Mouse (Mus musculus) kidney, embryonic 14.5 days (tissue): ENCODE results near the gene Scoc. TPM values are rescaled to one million over a fixed set of nuclear protein-coding genes. Genes with fewer than 3 reads are reported as not detected.
"Not testable (repeated sequence)": the region's sequence is repeated elsewhere in the genome, so short reads cannot be mapped to it uniquely, and the experiment has no call there.

ENCODE experiments used
- ATAC-seq: fragments of 200-750 bp; cut with Nextera tagmentation; 2 replicates; pipeline ENCODE4 v1.8.0; 2017; ENCODE audit warnings: moderate number of reproducible peaks, mild to moderate bottlenecking, moderate TSS enrichment, moderate library complexity; ENCODE audit not compliant: low FRiP score, low TSS enrichment
- H3K27ac ChIP-seq: fragments of 300-500 bp; sonication (generic); 2 replicates; pipeline ENCODE4 v1.5.1; 2014; ENCODE audit warnings: low read depth, mild to moderate bottlenecking, low read length, moderate library complexity, mixed read lengths
- H3K27me3 ChIP-seq: fragments of 300-500 bp; sonication (generic); 2 replicates; pipeline ENCODE4 v1.6.1; 2014; ENCODE audit warnings: mild to moderate bottlenecking, low read length; ENCODE audit not compliant: control insufficient read depth, insufficient read depth
- H3K36me3 ChIP-seq: fragments of 300-500 bp; sonication (generic); 2 replicates; pipeline ENCODE4 v1.6.1; 2014; ENCODE audit warnings: low read length, mixed read lengths; ENCODE audit not compliant: control insufficient read depth, insufficient read depth
- H3K4me1 ChIP-seq: fragments of 300-500 bp; sonication (generic); 2 replicates; pipeline ENCODE4 v1.6.1; 2014; ENCODE audit warnings: low read length, mixed read lengths; ENCODE audit not compliant: control insufficient read depth, insufficient read depth
- H3K4me2 ChIP-seq: fragments of 300-500 bp; sonication (generic); replicated peaks from 2 replicates; pipeline ENCODE4 v1.6.1; 2014; ENCODE audit warnings: low read depth, mild to moderate bottlenecking, low read length
- H3K4me3 ChIP-seq: fragments of 300-500 bp; sonication (generic); 2 replicates; pipeline ENCODE4 v1.5.1; 2014; ENCODE audit warnings: mild to moderate bottlenecking, low read length
- H3K9ac ChIP-seq: fragments of 300-500 bp; sonication (generic); 2 replicates; pipeline ENCODE4 v1.6.1; 2014; ENCODE audit warnings: low read depth, mild to moderate bottlenecking, low read length, moderate library complexity
- H3K9me3 ChIP-seq: fragments of 300-500 bp; sonication (generic); 2 replicates; pipeline ENCODE4 v1.6.1; 2016; ENCODE audit warnings: low read length; ENCODE audit not compliant: control insufficient read depth
- WGBS: fragments of 180-500 bp; shearing (Covaris S2); extraction: QIAGEN DNeasy Blood & Tissue Kit; methylation state at CpG from one replicate; pipeline ENCODE4 v1.1.7; 2014; 5-methylcytosine and 5-hydroxymethylcytosine counted together
- polyA plus RNA-seq: library from polyadenylated mRNA; unstranded; fragments of >200 nt; fragmentation: Nextera tagmentation; extraction: Ambion mirVana; gene quantifications from 2 replicates; pipeline ENCODE4 v1.2.1, GENCODE M21; 2014

The Scoc gene
- polyA plus RNA-seq, 1 experiment from 2014 or later = 117 TPM

GRCm38 (mm10) chr8:83429071-83429524 lies 29.1 kb downstream of the Scoc start:
- Histone ChIP-seq H3K27ac (no peak overlapping the region), H3K4me2 (no peak overlapping the region), H3K27me3 (no peaks in the 10 kb centered on the region), H3K4me1 (no peaks in the 10 kb centered on the region), H3K36me3 (peaks cover 5% of the 10 kb centered on the region; the same call in 1 of the 2 replicates), H3K4me3 (no peak overlapping the region), H3K9ac (no peak overlapping the region), H3K9me3 (no peaks in the 10 kb centered on the region)
- ATAC-seq = no peak
- 60% methylated on average over 4 of the region's 4 CpGs for WGBS

- 91% methylated on average over 3 of the region's 3 CpGs for WGBS
- H3K4me3 ChIP-seq, H3K9me3 ChIP-seq, H3K9ac ChIP-seq, H3K4me1 ChIP-seq, H3K27ac ChIP-seq, H3K27me3 ChIP-seq, H3K36me3 ChIP-seq, H3K4me2 ChIP-seq, ATAC-seq: not testable (repeated sequence)
Observed at GRCm38 (mm10) chr8:83428621-83429020, 29.6 kb downstream of the Scoc start.

DNA sequence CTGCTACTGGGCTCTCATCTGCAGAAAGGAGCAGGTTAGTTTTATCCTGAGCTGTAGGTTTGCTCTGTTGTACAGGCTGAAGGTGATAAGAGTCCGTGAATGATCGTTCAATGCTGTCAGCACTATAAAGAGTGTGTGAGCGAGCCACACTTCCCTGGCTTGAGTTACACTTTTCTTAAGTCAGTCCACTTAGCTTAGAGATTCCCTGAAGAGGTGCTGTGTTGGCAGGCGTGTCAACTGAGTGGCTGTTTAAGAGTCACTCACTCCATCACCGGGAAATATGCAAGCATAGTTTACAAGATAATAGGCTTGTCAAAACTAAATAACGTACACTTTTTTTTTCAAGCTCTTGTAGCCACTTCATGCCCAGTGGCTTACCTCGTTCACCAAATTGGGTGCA lies 31.2 kb downstream of the Scoc start:
- Histone ChIP-seq H3K9ac (no peak overlapping the region), H3K9me3 (no peaks in the 10 kb centered on the region), H3K27ac (no peak overlapping the region), H3K4me2 (no peak overlapping the region), H3K4me3 (no peak overlapping the region), H3K27me3 (no peaks in the 10 kb centered on the region), H3K36me3 (no peaks in the 10 kb centered on the region), H3K4me1 (no peaks in the 10 kb centered on the region)
- no peak for ATAC-seq
- 70% methylated on average over 7 of the region's 7 CpGs for WGBS

GRCm38 (mm10) chr8:83426104-83426759 lies 32.0 kb downstream of the Scoc start:
- no peak for ATAC-seq
- Histone ChIP-seq H3K9ac (no peak overlapping the region), H3K27ac (no peak overlapping the region), H3K4me2 (no peak overlapping the region), H3K36me3 (no peaks in the 10 kb centered on the region), H3K9me3 (no peaks in the 10 kb centered on the region), H3K4me3 (no peak overlapping the region), H3K27me3 (no peaks in the 10 kb centered on the region), H3K4me1 (no peaks in the 10 kb centered on the region)
- 52% methylated on average over 11 of the region's 11 CpGs for WGBS

- Histone ChIP-seq H3K4me2 (no peak overlapping the region), H3K9me3 (no peaks in the 10 kb centered on the region), H3K27me3 (no peaks in the 10 kb centered on the region), H3K27ac (no peak overlapping the region), H3K4me1 (no peaks in the 10 kb centered on the region), H3K36me3 (no peaks in the 10 kb centered on the region), H3K9ac (no peak overlapping the region), H3K4me3 (no peak overlapping the region)
- 89% methylated on average over 6 of the region's 6 CpGs for WGBS
- ATAC-seq = no peak
Observed at GRCm38 (mm10) chr8:83425202-83425601, 33.0 kb downstream of the Scoc start.

DNA sequence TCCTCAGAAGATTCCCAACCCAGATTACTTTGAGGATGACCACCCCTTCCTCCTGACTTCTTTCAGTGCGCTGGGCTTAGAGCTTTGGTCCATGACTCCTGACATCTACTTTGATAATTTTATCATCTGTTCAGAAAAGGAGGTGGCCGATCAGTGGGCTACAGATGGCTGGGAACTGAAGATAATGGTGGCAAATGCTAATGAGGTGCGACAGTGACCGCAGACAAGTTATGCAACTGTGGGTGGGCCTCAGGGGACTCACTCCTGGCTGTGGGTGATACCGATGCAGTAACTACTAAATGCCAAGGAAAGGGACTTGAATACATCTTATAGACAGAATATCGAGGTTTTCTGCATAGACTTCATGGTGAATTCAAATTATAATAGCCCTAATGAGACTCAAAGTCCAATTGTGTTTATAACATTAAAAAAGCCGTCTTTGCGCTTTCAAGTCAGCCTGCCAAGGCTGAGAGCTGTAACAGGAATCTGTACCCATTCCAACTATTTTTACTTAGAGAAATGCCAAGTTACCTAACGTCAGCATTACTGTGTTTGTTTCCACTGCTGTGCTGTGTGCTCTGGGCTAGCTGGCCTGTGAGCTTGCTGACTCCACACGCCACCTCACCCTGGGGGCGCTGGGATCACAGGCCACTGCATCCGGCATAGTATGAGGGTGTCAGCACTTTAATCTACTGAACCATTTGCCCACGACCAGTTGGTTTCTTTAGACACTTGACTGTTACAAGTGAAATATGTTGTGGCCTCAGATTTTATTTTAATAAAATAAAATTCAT lies 35.0 kb downstream of the Scoc start:
- Histone ChIP-seq H3K36me3 (no peaks in the 10 kb centered on the region), H3K27me3 (no peaks in the 10 kb centered on the region), H3K27ac (no peak overlapping the region), H3K4me2 (no peak overlapping the region), H3K4me3 (no peak overlapping the region), H3K4me1 (no peaks in the 10 kb centered on the region), H3K9ac (no peak overlapping the region), H3K9me3 (no peaks in the 10 kb centered on the region)
- WGBS = 69% methylated on average over 13 of the region's 13 CpGs
- no peak for ATAC-seq

DNA sequence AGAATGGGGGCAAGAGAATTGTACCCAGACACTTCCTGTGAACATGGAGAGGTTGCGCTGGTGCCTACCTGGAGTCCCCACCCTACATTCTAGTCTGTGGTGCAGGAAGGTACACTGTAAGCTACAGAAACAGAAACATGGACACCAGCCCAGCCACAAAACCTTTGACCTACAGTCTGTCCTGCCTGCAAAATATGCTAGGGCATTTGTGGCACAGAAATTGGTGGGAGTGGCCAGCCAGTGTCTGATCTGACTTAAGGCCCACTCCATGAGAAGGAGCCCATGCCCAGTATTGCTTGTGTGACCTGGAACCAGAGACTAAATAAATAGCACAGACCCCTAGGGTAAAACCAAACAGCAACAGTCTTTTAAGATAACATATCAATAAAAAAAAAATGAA lies 36.8 kb downstream of the Scoc start:
- H3K27me3 ChIP-seq = no peaks in the 10 kb centered on the region
- ATAC-seq = no peak
- H3K27ac ChIP-seq = no peak overlapping the region
- H3K4me3 ChIP-seq = no peak overlapping the region
- no peaks in the 10 kb centered on the region for H3K4me1 ChIP-seq
- H3K36me3 ChIP-seq = no peaks in the 10 kb centered on the region
- no peaks in the 10 kb centered on the region for H3K9me3 ChIP-seq
- WGBS = 95% methylated on average over 1 of the region's 1 CpGs
- H3K4me2 ChIP-seq = no peak overlapping the region
- no peak overlapping the region for H3K9ac ChIP-seq

DNA sequence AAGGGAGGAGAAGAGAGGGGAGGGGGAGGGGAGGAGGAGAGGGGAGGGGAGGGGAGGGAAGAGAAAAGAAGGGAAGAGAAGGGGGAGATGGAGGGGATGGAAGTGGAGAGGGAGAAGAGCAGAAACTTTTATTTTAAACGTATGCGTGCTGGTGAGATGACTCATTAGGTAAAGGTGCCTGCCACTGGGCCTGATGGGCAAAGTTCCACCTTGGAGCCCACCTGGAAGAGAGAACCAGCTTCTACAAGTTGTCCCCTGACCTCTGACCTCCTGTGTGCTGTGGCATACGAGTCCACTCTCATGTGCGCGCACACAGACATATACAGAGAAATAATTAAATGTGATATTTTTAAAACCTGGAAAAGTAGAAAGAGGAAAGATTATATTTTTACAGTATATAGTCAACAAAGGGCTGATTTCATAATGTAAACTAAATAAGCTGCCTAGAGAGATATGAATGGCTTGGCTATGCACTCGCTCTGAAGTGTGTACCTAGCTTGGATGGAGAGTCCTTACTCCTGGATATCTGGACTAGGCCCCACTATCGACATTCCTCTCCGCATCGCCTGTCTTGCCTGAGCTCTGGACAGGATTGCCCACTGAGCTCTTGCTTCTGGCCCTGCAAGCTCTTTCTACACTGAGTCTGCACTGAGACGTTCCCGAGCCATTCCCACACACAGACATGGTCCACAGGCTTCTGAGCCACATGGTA lies 39.2 kb downstream of the Scoc start:
- H3K4me3 ChIP-seq = no peak overlapping the region
- no peaks in the 10 kb centered on the region for H3K27me3 ChIP-seq
- H3K4me1 ChIP-seq = no peaks in the 10 kb centered on the region
- H3K27ac ChIP-seq = no peak overlapping the region
- H3K4me2 ChIP-seq = no peak overlapping the region
- no peak overlapping the region for H3K9ac ChIP-seq
- ATAC-seq = no peak
- 90% methylated on average over 11 of the region's 11 CpGs for WGBS
- H3K36me3 ChIP-seq = no peaks in the 10 kb centered on the region
- no peaks in the 10 kb centered on the region for H3K9me3 ChIP-seq

GRCm38 (mm10) chr8:83417970-83418369 lies 40.2 kb downstream of the Scoc start:
- Histone ChIP-seq H3K4me3 (no peak overlapping the region), H3K9ac (no peak overlapping the region), H3K36me3 (no peaks in the 10 kb centered on the region), H3K27me3 (no peaks in the 10 kb centered on the region), H3K27ac (no peak overlapping the region), H3K4me1 (no peaks in the 10 kb centered on the region), H3K4me2 (no peak overlapping the region), H3K9me3 (no peaks in the 10 kb centered on the region)
- WGBS = 80% methylated on average over 6 of the region's 6 CpGs
- ATAC-seq = no peak
